Mouse (Mus musculus): ENCODE results near the gene Gm2022.
"Not testable (repeated sequence)": the region's sequence is repeated elsewhere in the genome, so short reads cannot be mapped to it uniquely, and the experiment has no call there.

Gene Gm2022

GRCm38 (mm10) chr12:87895070-87895469 is at the start of gene Gm2022:
Gm2022 (plus strand) TSS chr12:87895370.
- not testable (repeated sequence) for DNase-seq (ENCODE audit: low spot score in 2 of 2)

DNA sequence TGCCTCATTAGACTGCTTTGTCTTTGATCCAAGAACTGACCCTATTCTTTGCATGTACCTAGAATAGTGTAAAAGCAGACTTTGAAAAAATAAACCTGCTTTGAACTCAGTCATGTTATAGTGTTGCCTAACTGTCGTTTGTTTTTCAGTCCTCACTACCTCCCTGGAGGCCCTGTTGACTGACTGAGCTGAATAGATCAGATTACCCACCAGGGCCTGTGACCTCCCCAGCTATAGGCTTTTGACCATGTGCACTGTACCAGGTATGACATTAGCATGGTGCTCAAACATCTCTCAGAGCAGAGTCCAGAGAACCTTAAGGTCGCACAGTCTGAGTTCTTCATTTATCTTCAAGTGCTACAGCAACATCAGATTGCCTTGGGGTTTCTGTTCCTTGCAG is 44.5 kb upstream of the Gm2022 start:
- DNase-seq (ENCODE audit: low spot score in 2 of 2) = not testable (repeated sequence)

DNA sequence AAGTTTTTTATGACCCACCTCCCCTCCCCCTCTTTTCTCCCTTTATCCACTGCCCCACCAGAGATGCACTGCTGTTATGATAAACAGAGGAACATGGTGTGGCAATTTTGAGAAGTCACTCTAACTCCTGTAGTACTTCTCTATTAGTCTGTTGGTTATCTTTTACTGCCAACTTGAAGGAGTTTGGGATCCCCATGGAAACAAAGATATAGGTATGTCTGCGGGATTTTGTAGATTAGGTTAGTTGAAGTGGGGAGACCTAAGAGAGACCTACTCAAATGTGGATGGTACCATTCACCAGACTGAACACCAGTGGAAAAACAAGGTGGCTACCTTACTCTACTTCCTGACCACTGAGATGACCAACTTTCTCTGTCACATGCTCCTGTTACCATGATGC is 39.1 kb upstream of the Gm2022 start:
- DNase-seq (ENCODE audit: low spot score in 2 of 2) = not testable (repeated sequence)

- DNase-seq (ENCODE audit: low spot score in 2 of 2) = not testable (repeated sequence)
Observed at GRCm38 (mm10) chr12:87861740-87862692, 33.2 kb upstream of the Gm2022 start.

DNA sequence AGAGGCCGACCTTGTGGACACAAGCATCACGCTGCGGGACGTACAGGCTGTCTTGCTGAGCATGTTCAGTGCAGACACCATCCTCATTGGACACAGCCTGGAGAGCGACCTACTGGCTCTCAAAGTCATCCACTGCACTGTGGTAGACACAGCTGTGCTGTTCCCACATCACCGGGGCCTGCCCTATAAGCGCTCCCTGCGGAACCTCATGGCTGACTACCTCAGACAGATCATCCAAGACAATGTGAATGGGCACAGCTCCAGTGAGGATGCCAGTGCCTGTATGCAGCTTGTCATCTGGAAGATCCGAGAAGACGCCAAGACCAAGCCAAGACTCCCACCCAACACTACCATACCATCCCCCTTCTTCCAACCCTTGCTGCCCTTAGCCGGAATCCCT is 31.5 kb upstream of the Gm2022 start:
- not testable (repeated sequence) for DNase-seq (ENCODE audit: low spot score in 2 of 2)

- not testable (repeated sequence) for DNase-seq (ENCODE audit: low spot score in 2 of 2)
Observed at GRCm38 (mm10) chr12:87864048-87864447, 31.1 kb upstream of the Gm2022 start.

DNA sequence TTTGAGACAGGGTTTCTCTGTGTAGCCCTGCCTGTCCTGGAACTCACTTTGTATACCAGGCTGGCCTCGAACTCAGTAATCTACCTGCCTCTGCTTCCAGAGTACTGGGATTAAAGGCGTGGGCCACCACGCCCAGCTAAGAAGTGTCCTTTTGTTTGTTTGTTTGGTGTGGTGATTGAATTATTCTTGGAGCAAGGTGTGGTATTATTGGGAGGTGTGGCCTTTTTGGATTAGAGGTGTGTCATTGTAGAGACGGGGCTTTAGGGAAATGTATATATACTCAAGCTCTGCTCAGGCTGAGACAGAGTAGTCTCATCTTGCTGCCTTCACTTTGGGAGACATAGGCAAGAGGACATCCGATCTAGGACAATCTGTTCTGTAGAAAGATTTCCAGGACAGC is 21.4 kb upstream of the Gm2022 start, which contains the start of gene Gm2016:
Gene Gm2016, plus strand, starts transcription at position 301 of the 400 bp plus-strand sequence.
- DNase-seq (ENCODE audit: low spot score in 2 of 2) = not testable (repeated sequence)

GRCm38 (mm10) chr12:87919721-87920120 is 24.6 kb downstream of the Gm2022 start, which contains the start of gene Gm2035:
Gm2035 (minus strand) TSS chr12:87919857.
- DNase-seq (ENCODE audit: low spot score in 2 of 2) = not testable (repeated sequence)
